Mouse (Mus musculus): ENCODE data around the gene Aph1a. TPM values are rescaled to one million over a fixed set of nuclear protein-coding genes. Genes with fewer than 3 reads are reported as not detected.
A peak's percentile ranks its signal among the peaks of the same experiment; 100 is the strongest.
"Not testable (repeated sequence)": the region's sequence is repeated elsewhere in the genome, so short reads cannot be mapped to it uniquely, and the experiment has no call there.

Aph1a gene
- 37.4 and 40.8 TPM in 2 replicates for polyA plus RNA-seq (2015; fragmentation: Nextera tagmentation; extraction: Ambion mirVana)

- H3K27me3 ChIP-seq, result not testable (repeated sequence)
- WGBS, result under 1% methylated on average over 31 of the region's 43 CpGs
Measured at GRCm38 (mm10) chr3:95893606-95894316, at the start of gene Aph1a. TSS of gene Aph1a (plus strand) at chr3:95893969.

GRCm38 (mm10) chr3:95850611-95851010 lies 43.2 kb upstream of the Aph1a start:
- Histone ChIP-seq H3K36me3 (peaks cover 82% of the 10 kb centered on the region), H3K4me3 (replicated peaks) (no peak overlapping the region), H3K27me3 (no peaks in the 10 kb centered on the region), H3K4me2 (no peak overlapping the region), H3K4me1 (peaks cover 8% of the 10 kb centered on the region), H3K9me3 (replicated peaks) (no peaks in the 10 kb centered on the region), H3K9ac (no peak overlapping the region), H3K27ac (no peak overlapping the region)
- ATAC-seq (replicated peaks; ENCODE audit: low FRiP score), result no peak
- 78% methylated on average over 4 of the region's 4 CpGs for WGBS

More at GRCm38 (mm10) chr3:95893606-95894316, at the start of gene Aph1a:
- peak within 1 kb of the TSS; percentile 73 for H3K4me3 ChIP-seq (replicated peaks)
- H3K36me3 ChIP-seq, result peaks cover 18% of the 10 kb centered on the region
- H3K27ac ChIP-seq, result peak within 1 kb of the TSS; percentile 93
- H3K4me1 ChIP-seq, result peaks cover 40% of the 10 kb centered on the region
- peak within 1 kb of the TSS; percentile 69 for H3K9ac ChIP-seq
- H3K4me2 ChIP-seq, result peak within 1 kb of the TSS; percentile 72
- peak; percentile 96 for ATAC-seq (replicated peaks; ENCODE audit: low FRiP score)
- not testable (repeated sequence) for H3K9me3 ChIP-seq (replicated peaks)

GRCm38 (mm10) chr3:95851317-95851716 lies 42.5 kb upstream of the Aph1a start:
- no peak for ATAC-seq (replicated peaks; ENCODE audit: low FRiP score)
- Histone ChIP-seq H3K4me3 (replicated peaks) (no peak overlapping the region), H3K4me1 (peaks cover 11% of the 10 kb centered on the region), H3K27me3 (no peaks in the 10 kb centered on the region), H3K4me2 (no peak overlapping the region), H3K36me3 (peaks cover 75% of the 10 kb centered on the region), H3K9ac (no peak overlapping the region), H3K27ac (no peak overlapping the region), H3K9me3 (replicated peaks) (no peaks in the 10 kb centered on the region)
- WGBS, result 91% methylated on average over 8 of the region's 8 CpGs

GRCm38 (mm10) chr3:95855502-95856089 lies 38.2 kb upstream of the Aph1a start, which contains the start of gene Prpf3:
TSS of gene Prpf3 (minus strand) at chr3:95855885.
- Histone ChIP-seq H3K4me3 (replicated peaks) (peak within 1 kb of the TSS; percentile 86), H3K36me3 (peaks cover 33% of the 10 kb centered on the region), H3K9ac (peak within 1 kb of the TSS; percentile 79), H3K27me3 (no peaks in the 10 kb centered on the region), H3K4me1 (peaks cover 14% of the 10 kb centered on the region), H3K27ac (peak within 1 kb of the TSS; percentile 88), H3K4me2 (peak within 1 kb of the TSS; percentile 64), H3K9me3 (replicated peaks) (no peaks in the 10 kb centered on the region)
- WGBS, result under 1% methylated on average over 56 of the region's 56 CpGs
- peak; percentile 99 for ATAC-seq (replicated peaks; ENCODE audit: low FRiP score)

- Histone ChIP-seq H3K27me3 (no peaks in the 10 kb centered on the region), H3K9ac (peak overlapping the region; percentile 79), H3K9me3 (replicated peaks) (no peaks in the 10 kb centered on the region), H3K4me2 (peak overlapping the region; percentile 64), H3K27ac (peak overlapping the region; percentile 88), H3K36me3 (peaks cover 28% of the 10 kb centered on the region), H3K4me1 (peaks cover 14% of the 10 kb centered on the region), H3K4me3 (replicated peaks) (peak overlapping the region; percentile 86)
- ATAC-seq (replicated peaks; ENCODE audit: low FRiP score), result peak; percentile 7; the same call in 1 of the 2 replicates
- WGBS, result 25% methylated on average over 7 of the region's 7 CpGs
Measured at GRCm38 (mm10) chr3:95856115-95856514, 37.7 kb upstream of the Aph1a start.

- not testable (repeated sequence) for H3K9ac ChIP-seq; H3K27ac ChIP-seq; H3K9me3 ChIP-seq (replicated peaks); H3K4me2 ChIP-seq; ATAC-seq (replicated peaks; ENCODE audit: low FRiP score); H3K27me3 ChIP-seq; H3K4me3 ChIP-seq (replicated peaks)
- WGBS, result 84% methylated on average over 1 of the region's 1 CpGs
- peaks cover 14% of the 10 kb centered on the region for H3K4me1 ChIP-seq
- peaks cover 25% of the 10 kb centered on the region for H3K36me3 ChIP-seq
Measured at GRCm38 (mm10) chr3:95857050-95857449, 36.7 kb upstream of the Aph1a start.

GRCm38 (mm10) chr3:95858278-95858677 lies 35.5 kb upstream of the Aph1a start:
- Histone ChIP-seq H3K4me1 (peaks cover 14% of the 10 kb centered on the region), H3K36me3 (peaks cover 20% of the 10 kb centered on the region)
- H3K4me2 ChIP-seq; H3K9me3 ChIP-seq (replicated peaks); H3K9ac ChIP-seq; H3K27ac ChIP-seq; ATAC-seq (replicated peaks; ENCODE audit: low FRiP score); H3K4me3 ChIP-seq (replicated peaks); H3K27me3 ChIP-seq: not testable (repeated sequence)
- 85% methylated on average over 3 of the region's 3 CpGs for WGBS

- Histone ChIP-seq H3K4me2 (no peak overlapping the region), H3K27me3 (no peaks in the 10 kb centered on the region), H3K36me3 (peaks cover 30% of the 10 kb centered on the region), H3K9me3 (replicated peaks) (no peaks in the 10 kb centered on the region), H3K4me3 (replicated peaks) (no peak overlapping the region), H3K27ac (no peak overlapping the region), H3K9ac (no peak overlapping the region), H3K4me1 (peaks cover 6% of the 10 kb centered on the region; the same call in 1 of the 2 replicates)
- 78% methylated on average over 3 of the region's 3 CpGs for WGBS
- no peak for ATAC-seq (replicated peaks; ENCODE audit: low FRiP score)
Measured at GRCm38 (mm10) chr3:95860323-95860722, 33.4 kb upstream of the Aph1a start.

GRCm38 (mm10) chr3:95861216-95861615 lies 32.6 kb upstream of the Aph1a start:
- peaks cover 35% of the 10 kb centered on the region for H3K36me3 ChIP-seq
- H3K27ac ChIP-seq, result no peak overlapping the region
- H3K27me3 ChIP-seq, result no peaks in the 10 kb centered on the region
- ATAC-seq (replicated peaks; ENCODE audit: low FRiP score), result no peak
- no peak overlapping the region for H3K9ac ChIP-seq
- H3K4me1 ChIP-seq, result peaks cover 4% of the 10 kb centered on the region; the same call in 1 of the 2 replicates
- H3K4me3 ChIP-seq (replicated peaks), result no peak overlapping the region
- H3K4me2 ChIP-seq, result no peak overlapping the region
- no peaks in the 10 kb centered on the region for H3K9me3 ChIP-seq (replicated peaks)
- WGBS, result 74% methylated on average over 10 of the region's 10 CpGs

- ATAC-seq (replicated peaks; ENCODE audit: low FRiP score), result no peak
- WGBS, result 51% methylated on average over 2 of the region's 2 CpGs
Measured at GRCm38 (mm10) chr3:95861796-95862195, 32.0 kb upstream of the Aph1a start.

GRCm38 (mm10) chr3:95863578-95863977 lies 30.2 kb upstream of the Aph1a start:
- no peak overlapping the region for H3K4me3 ChIP-seq (replicated peaks)
- no peaks in the 10 kb centered on the region for H3K4me1 ChIP-seq
- no peak overlapping the region for H3K4me2 ChIP-seq
- no peak for ATAC-seq (replicated peaks; ENCODE audit: low FRiP score)
- H3K27me3 ChIP-seq, result no peaks in the 10 kb centered on the region
- no peak overlapping the region for H3K27ac ChIP-seq
- no peaks in the 10 kb centered on the region for H3K9me3 ChIP-seq (replicated peaks)
- 75% methylated on average over 7 of the region's 7 CpGs for WGBS
- H3K9ac ChIP-seq, result no peak overlapping the region
- peaks cover 58% of the 10 kb centered on the region for H3K36me3 ChIP-seq

More at GRCm38 (mm10) chr3:95861796-95862195, 32.0 kb upstream of the Aph1a start:
- Histone ChIP-seq H3K4me3 (replicated peaks) (no peak overlapping the region), H3K36me3 (peaks cover 41% of the 10 kb centered on the region), H3K27me3 (no peaks in the 10 kb centered on the region), H3K4me1 (no peaks in the 10 kb centered on the region), H3K9me3 (replicated peaks) (no peaks in the 10 kb centered on the region), H3K4me2 (no peak overlapping the region), H3K27ac (no peak overlapping the region), H3K9ac (no peak overlapping the region)

GRCm38 (mm10) chr3:95865050-95865449 lies 28.7 kb upstream of the Aph1a start:
- no peaks in the 10 kb centered on the region for H3K9me3 ChIP-seq (replicated peaks)
- WGBS, result 73% methylated on average over 5 of the region's 5 CpGs
- H3K4me1 ChIP-seq, result 0 out of 2 replicates have a peak, but pooled peaks cover 3% of the 10 kb centered on the region
- peaks cover 73% of the 10 kb centered on the region for H3K36me3 ChIP-seq
- no peak overlapping the region for H3K27ac ChIP-seq
- no peak overlapping the region for H3K4me2 ChIP-seq
- H3K4me3 ChIP-seq (replicated peaks), result no peak overlapping the region
- no peak for ATAC-seq (replicated peaks; ENCODE audit: low FRiP score)
- no peak overlapping the region for H3K9ac ChIP-seq
- H3K27me3 ChIP-seq, result no peaks in the 10 kb centered on the region

Data from kidney, embryonic 15.5 days (tissue).